Mouse (Mus musculus) embryo, embryonic 9.5 days (tissue): Measurements from ENCODE around the gene Nemf.
"Not testable (repeated sequence)": the region's sequence is repeated elsewhere in the genome, so short reads cannot be mapped to it uniquely, and the experiment has no call there.

Experiments used
- DNase-seq: peaks from one replicate; pipeline ENCODE4 v3.0.0-alpha.2; 2017; ENCODE audit errors: extremely low spot score

The Nemf gene

GRCm38 (mm10) chr12:69372731-69373331 lies 15.9 kb upstream of the Nemf start:
- peak; percentile 50 for DNase-seq

- DNase-seq, result peak; percentile 98
These were observed 15.1 kb upstream of the Nemf start, which contains the start of the genes Arf6 and Gm9887 for GRCm38 (mm10) chr12:69371854-69372671. Gene Arf6 (plus strand): TSS chr12:69372150. Gene Gm9887 (minus strand): TSS chr12:69372458.

DNA sequence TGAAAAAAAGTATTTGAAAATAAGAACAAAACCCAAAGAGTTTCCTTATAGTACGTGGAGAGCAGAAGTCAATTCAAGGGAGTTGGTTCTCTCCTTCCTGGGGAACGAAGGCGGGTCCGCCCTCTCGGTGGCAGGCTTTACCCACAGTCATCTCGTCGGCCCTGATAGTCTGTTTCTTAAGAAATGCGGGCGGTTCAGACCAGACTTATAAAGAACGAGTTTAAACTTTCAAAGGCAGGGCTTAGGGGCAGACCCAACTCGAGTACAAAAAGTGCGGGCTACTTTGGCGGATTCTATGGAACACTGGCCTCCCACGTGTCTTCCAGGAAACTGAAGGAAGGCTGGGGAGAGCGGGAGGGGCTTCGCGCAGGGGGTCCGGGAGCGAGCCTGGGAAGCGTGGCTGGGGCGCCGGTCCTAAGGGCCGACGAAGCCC lies 14.5 kb upstream of the Nemf start:
- no peak for DNase-seq

- no peak for DNase-seq
These were observed 14.0 kb upstream of the Nemf start for GRCm38 (mm10) chr12:69370936-69371335.

DNA sequence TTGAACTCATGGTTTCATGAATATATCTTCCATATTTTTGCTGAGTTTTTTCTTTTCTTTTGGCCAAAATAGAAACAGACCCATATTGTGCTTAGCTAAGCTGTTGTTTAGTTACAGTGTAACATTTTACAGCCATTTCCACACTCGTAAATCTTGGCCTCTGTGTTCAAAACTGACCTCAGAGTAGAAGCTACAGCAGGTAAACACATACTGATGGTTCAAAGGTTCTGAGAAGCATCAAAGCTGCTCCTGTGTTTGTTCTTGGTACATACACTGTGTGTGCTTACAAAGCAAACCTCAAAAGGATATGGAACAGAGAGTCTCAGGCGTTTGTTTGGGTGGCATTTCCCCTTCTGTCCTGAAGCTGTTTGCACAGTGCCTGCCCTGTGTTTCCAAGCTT lies 10.6 kb upstream of the Nemf start:
- no peak for DNase-seq

DNA sequence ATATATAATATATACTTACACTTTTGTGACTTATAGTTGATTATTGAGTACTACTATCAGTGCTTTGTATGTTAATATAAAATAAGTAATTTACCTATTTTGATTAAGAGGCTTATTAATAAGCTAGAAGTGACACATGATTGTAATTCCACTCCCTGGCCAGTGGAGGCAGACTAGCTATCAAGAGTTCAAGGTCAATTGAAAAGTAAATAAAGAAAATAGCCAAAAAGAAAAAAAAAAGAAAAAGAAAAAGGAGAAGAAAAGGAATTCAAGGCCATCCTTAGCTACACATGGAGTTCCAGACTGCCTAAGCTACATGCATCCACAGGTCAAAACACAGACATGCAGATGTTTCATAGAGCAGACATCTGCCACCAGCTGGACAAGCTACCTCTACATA lies 9.5 kb upstream of the Nemf start:
- DNase-seq, result no peak

DNA sequence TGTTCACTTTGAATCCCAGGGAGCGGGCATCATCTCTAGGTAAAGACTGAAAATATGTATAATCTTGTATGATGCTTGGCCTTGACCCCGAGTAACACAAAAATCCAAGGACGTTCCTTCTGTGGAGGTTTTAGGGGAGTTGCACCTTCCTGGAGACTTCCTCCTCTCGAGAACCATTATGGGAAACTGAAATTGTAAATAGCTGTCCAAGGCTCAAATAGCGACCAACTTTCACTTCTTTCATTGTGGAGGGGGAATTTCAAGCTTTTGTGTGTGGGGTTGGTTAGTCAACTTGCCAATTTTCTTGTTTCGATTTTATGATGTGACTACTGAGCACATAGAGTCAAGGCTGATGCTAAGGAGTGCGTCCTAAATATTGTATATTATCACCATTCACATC lies 8.8 kb upstream of the Nemf start:
- DNase-seq, result no peak

- peak; percentile 78 for DNase-seq
These were observed 7.2 kb upstream of the Nemf start for GRCm38 (mm10) chr12:69363899-69364762.

GRCm38 (mm10) chr12:69363110-69363509 lies 6.1 kb upstream of the Nemf start:
- not testable (repeated sequence) for DNase-seq

DNA sequence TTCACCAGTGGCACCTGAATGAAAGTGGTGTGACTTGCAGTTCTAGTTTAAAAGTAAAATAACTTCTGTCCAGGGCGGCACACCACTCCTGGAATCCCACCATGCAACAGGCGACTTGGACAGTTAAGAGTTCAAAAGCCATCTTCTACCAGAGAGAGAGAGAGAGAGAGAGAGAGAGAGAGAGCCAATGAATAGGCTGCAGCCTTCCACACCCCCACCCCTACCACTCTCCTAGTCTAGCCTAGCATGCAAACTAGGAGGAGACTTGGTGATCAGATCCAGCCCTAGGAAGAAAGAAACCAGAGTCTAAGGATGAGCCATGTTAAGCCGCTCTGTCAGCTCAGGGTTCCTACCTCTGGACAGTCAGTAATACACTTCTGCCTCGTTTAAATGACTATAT lies 5.4 kb upstream of the Nemf start:
- peak; percentile 19 for DNase-seq

- DNase-seq, result no peak
These were observed 5.0 kb upstream of the Nemf start for GRCm38 (mm10) chr12:69361919-69362318.

- DNase-seq, result peak; percentile 100
These were observed 4.3 kb upstream of the Nemf start for GRCm38 (mm10) chr12:69360997-69361899.

DNA sequence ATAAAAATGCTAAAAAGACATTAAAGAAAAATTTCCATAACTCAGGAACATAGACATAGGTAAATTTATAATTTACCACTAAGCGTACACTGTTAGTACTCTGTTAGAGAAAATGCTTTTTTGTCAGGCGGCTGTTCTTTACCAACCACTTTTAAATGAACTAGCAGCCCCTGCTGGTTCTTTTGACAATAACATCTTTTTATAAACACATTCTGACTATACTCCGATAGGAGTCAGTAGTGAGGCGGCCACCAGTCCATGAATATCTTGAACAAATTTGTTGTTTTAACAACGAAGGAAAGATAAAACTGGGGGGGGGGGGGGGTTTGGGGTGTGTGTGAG lies 3.7 kb upstream of the Nemf start:
- peak; percentile 81 for DNase-seq

DNA sequence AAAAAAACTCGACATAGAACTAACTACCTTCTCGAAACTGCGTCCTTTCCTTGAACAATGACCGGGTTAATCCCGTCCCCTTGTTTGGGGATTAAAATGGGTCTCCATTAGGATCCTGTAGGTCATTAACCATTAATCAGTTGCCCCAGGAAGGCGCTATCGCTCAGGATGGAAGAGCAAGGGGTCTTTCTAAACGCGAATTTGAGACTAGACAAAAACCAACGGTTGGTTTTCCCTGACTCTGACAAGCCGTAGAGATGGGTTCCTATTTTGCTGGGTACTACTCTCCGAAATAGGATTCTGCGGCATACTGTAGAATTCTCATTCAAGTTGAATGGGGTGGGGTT lies 308 bp upstream of the Nemf start:
- no peak for DNase-seq

- no peak for DNase-seq
These were observed 5.3 kb downstream of the Nemf start for GRCm38 (mm10) chr12:69351685-69352084.

DNA sequence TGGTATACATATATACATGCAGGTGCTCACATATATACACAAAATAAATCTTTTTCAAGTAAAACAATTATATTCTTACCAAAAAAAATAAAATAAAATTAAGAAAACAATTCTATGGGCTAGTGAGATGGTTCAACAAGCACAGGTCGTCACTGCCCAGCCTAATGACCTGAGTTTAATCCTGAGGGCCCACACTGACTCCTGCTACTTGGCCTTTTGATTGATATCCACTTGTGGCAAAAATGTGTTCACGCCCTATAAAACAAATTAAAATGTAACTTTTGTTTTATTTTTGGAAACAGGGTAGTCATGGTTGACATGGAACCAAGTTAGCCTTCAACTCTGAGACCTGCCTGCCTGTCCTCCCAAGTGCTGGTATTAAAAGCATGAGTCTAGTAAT lies 7.0 kb downstream of the Nemf start:
- DNase-seq, result no peak

- DNase-seq, result no peak
These were observed 23.4 kb downstream of the Nemf start for GRCm38 (mm10) chr12:69333547-69333946.

DNA sequence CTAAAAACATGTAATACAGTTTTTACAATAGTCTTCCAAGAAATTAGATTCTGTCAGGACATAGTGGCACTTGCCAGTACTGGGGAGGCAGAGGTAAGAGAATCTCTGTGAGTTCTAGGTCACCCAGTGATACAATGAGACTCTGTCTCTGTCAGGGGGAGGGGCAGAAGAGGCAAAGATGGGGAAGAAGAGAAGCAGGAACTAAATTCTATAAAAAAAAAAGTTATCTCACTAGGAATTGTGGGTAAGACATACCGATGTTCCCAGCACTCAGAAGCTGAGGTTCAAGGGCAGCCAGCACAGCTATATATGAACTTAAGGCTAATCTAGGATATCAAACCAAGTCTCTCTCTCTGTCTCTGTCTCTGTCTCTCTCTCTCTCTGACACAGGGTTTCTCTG lies 24.8 kb downstream of the Nemf start:
- DNase-seq, result no peak

DNA sequence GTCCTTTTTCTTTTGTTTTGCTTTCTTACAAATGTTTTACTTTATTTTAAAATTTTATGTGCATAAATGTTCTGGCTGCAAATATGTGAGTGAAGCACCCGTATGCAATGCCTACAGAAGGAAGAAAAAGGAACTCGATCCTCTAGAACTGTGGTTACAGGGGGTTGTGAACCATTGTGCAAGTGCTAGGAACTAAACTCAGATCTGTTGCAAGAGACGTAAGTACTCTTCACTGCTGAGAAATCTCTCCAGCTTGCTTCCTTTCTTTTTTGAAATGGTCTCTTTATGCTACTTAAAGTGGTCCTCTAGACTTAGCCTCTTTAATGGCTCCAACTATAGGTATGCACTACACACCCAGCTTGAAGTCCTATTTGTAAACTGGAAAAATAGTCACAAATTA lies 25.8 kb downstream of the Nemf start:
- no peak for DNase-seq

DNA sequence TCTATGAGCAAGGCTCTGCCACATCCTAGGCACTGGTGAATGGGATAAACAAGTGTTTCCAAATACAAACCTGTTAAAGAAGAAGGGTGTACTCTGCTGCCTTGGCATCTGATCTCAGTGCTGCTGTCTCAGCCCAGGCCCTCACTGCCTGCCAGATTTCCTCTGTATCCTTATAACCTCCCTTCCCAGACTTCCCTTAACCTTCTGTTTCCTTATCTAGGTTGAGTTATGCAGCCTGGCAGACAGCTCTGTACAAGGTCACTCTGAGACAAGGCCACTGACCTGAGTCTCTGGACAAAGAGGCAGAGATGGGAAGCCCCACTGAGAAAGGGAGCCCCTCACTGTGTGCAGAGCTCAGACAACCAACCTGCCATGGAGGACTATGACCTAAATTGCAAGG lies 38.5 kb downstream of the Nemf start:
- no peak for DNase-seq

GRCm38 (mm10) chr12:69309659-69310058 lies 47.3 kb downstream of the Nemf start:
- DNase-seq, result no peak

- DNase-seq, result no peak
These were observed 50.6 kb downstream of the Nemf start for GRCm38 (mm10) chr12:69306333-69306732.
